Mouse (Mus musculus): ENCODE measurements around the gene Gpr183. TPM values are rescaled to one million over a fixed set of nuclear protein-coding genes. Genes with fewer than 3 reads are reported as not detected.

Gene Gpr183
- polyA plus RNA-seq, 1 experiment, result not detected

GRCm38 (mm10) chr14:121926901-121927300, 38.1 kb downstream of the Gpr183 start:
- WGBS, result 81% methylated on average over 6 of the region's 6 CpGs
- peaks cover 3% of the 10 kb centered on the region; the same call in 1 of the 2 replicates for H3K4me1 ChIP-seq (ENCODE audit: control insufficient read depth, insufficient read depth, low read length)
- no peak overlapping the region for H3K4me3 ChIP-seq (ENCODE audit: insufficient read depth, low read depth, low read length)
- TF ChIP-seq CTCF (IDR thresholded peaks at IDR 0.05; ENCODE audit: insufficient read depth, low read depth, low read length), result no peak
- TF ChIP-seq POLR2A (IDR thresholded peaks at IDR 0.05; ENCODE audit: insufficient read depth, low read depth, low read length), result no peak
- H3K27ac ChIP-seq (ENCODE audit: insufficient read depth, low read depth, low read length), result no peak overlapping the region

- Histone ChIP-seq H3K4me3 (ENCODE audit: insufficient read depth, low read depth, low read length) (no peak overlapping the region), H3K4me1 (ENCODE audit: control insufficient read depth, insufficient read depth, low read length) (peaks cover 8% of the 10 kb centered on the region), H3K27ac (ENCODE audit: insufficient read depth, low read depth, low read length) (no peak overlapping the region)
- 63% methylated on average over 6 of the region's 6 CpGs for WGBS
- TF ChIP-seq POLR2A (IDR thresholded peaks at IDR 0.05; ENCODE audit: insufficient read depth, low read depth, low read length), result no peak
- TF ChIP-seq CTCF (IDR thresholded peaks at IDR 0.05; ENCODE audit: insufficient read depth, low read depth, low read length), result no peak
Observed at GRCm38 (mm10) chr14:121924876-121925275, 40.1 kb downstream of the Gpr183 start.

DNA sequence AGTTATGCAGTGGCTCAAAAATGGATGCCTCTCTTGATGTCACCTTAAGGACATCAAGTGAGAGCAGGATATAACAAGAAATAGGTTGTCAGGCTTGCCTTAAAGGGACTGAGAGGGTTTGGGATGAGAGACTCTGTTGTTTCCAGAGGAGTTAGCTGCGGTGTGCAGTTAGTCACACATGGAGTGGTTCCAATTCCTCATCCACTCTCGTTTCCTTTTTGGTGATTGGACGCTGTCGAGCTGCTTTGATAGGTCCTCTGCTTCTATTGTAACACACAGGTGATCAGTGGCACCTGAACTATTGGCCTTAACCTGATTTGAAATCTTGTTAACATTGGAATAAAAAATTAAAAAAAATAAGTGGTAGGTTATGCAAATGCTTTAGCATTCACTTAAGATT, 42.3 kb downstream of the Gpr183 start:
- Histone ChIP-seq H3K27ac (ENCODE audit: insufficient read depth, low read depth, low read length) (no peak overlapping the region), H3K4me1 (ENCODE audit: control insufficient read depth, insufficient read depth, low read length) (peaks cover 8% of the 10 kb centered on the region), H3K4me3 (ENCODE audit: insufficient read depth, low read depth, low read length) (no peak overlapping the region)
- TF ChIP-seq CTCF (IDR thresholded peaks at IDR 0.05; ENCODE audit: insufficient read depth, low read depth, low read length) (no peak), POLR2A (IDR thresholded peaks at IDR 0.05; ENCODE audit: insufficient read depth, low read depth, low read length) (no peak)
- WGBS, result 49% methylated on average over 4 of the region's 4 CpGs

- Histone ChIP-seq H3K4me3 (ENCODE audit: insufficient read depth, low read depth, low read length) (no peak overlapping the region), H3K4me1 (ENCODE audit: control insufficient read depth, insufficient read depth, low read length) (peaks cover 8% of the 10 kb centered on the region), H3K27ac (ENCODE audit: insufficient read depth, low read depth, low read length) (no peak overlapping the region)
- WGBS, result 81% methylated on average over 4 of the region's 4 CpGs
- TF ChIP-seq POLR2A (IDR thresholded peaks at IDR 0.05; ENCODE audit: insufficient read depth, low read depth, low read length) (no peak), CTCF (IDR thresholded peaks at IDR 0.05; ENCODE audit: insufficient read depth, low read depth, low read length) (no peak)
Observed at GRCm38 (mm10) chr14:121922016-121922415, 43.0 kb downstream of the Gpr183 start.

GRCm38 (mm10) chr14:121920511-121921124, 44.4 kb downstream of the Gpr183 start:
- 70% methylated on average over 12 of the region's 12 CpGs for WGBS
- Histone ChIP-seq H3K27ac (ENCODE audit: insufficient read depth, low read depth, low read length) (no peak overlapping the region), H3K4me1 (ENCODE audit: control insufficient read depth, insufficient read depth, low read length) (peaks cover 8% of the 10 kb centered on the region), H3K4me3 (ENCODE audit: insufficient read depth, low read depth, low read length) (no peak overlapping the region)
- TF ChIP-seq CTCF (IDR thresholded peaks at IDR 0.05; ENCODE audit: insufficient read depth, low read depth, low read length), result no peak
- TF ChIP-seq POLR2A (IDR thresholded peaks at IDR 0.05; ENCODE audit: insufficient read depth, low read depth, low read length), result no peak

DNA sequence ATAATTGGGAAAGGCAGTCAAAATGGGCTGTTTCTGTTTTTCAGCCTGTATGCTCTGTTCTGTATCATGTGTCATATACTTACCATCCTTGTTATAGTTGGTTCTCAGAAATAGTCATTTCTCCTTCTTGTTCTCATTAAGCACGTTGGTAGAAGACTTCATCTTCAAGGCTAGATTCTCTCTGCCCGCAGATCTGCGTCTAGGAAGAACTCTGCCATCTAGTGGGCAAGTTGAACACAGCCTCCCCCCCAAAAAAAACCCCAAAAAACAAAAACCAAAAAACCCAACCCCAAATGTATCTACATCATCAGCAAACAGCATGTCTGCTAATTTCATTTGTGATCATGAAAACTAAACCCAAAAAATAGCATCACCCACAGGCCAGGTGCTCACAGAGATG, 45.2 kb downstream of the Gpr183 start:
- TF ChIP-seq POLR2A (IDR thresholded peaks at IDR 0.05; ENCODE audit: insufficient read depth, low read depth, low read length) (no peak), CTCF (IDR thresholded peaks at IDR 0.05; ENCODE audit: insufficient read depth, low read depth, low read length) (no peak)
- no peak overlapping the region for H3K4me3 ChIP-seq (ENCODE audit: insufficient read depth, low read depth, low read length)
- WGBS, result 6% methylated on average over 3 of the region's 3 CpGs
- H3K27ac ChIP-seq (ENCODE audit: insufficient read depth, low read depth, low read length), result no peak overlapping the region
- H3K4me1 ChIP-seq (ENCODE audit: control insufficient read depth, insufficient read depth, low read length), result peaks cover 8% of the 10 kb centered on the region

GRCm38 (mm10) chr14:121918266-121918665, 46.7 kb downstream of the Gpr183 start:
- 75% methylated on average over 3 of the region's 3 CpGs for WGBS
- TF ChIP-seq POLR2A (IDR thresholded peaks at IDR 0.05; ENCODE audit: insufficient read depth, low read depth, low read length) (no peak), CTCF (IDR thresholded peaks at IDR 0.05; ENCODE audit: insufficient read depth, low read depth, low read length) (no peak)
- Histone ChIP-seq H3K4me3 (ENCODE audit: insufficient read depth, low read depth, low read length) (no peak overlapping the region), H3K27ac (ENCODE audit: insufficient read depth, low read depth, low read length) (no peak overlapping the region), H3K4me1 (ENCODE audit: control insufficient read depth, insufficient read depth, low read length) (peaks cover 5% of the 10 kb centered on the region)

DNA sequence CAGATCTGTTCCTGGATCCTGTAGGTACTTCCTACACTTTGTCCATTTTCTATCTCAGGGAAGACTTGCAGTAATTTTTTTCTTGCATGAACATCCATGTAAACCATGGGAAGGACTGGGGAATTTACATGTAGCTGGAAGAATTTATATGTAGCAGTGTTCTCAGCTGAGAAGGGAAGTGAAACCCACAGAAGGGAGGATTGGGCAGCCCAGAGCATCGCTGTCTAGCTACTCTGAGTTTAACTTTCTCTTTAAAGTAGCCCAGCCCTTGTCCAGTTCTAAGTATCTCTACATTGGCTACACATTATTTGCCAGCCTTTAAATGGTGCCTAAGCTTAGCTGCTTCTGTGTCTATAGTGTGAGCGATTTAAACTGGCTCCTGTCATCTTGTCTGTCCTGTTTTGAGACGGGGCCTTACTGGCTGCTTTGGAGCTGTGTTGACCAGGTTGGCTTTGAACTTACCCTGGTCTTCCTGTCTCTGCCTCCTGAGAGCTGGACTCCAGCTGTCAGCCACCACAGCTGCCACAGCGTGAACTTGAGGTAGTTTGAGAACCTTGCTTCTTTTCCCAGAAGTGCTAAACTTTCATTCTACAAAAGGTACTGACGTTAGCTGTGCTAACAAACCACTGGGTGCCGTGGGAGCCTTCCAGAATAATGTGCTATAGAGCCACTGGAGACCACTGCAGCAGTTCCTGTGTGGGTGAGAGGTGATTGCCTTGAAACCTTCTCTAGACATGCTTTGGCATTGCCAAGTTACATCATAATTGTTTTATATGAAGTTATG, 48.5 kb downstream of the Gpr183 start:
- H3K4me1 ChIP-seq (ENCODE audit: control insufficient read depth, insufficient read depth, low read length), result peaks cover 5% of the 10 kb centered on the region
- 86% methylated on average over 6 of the region's 6 CpGs for WGBS
- no peak for TF ChIP-seq CTCF (IDR thresholded peaks at IDR 0.05; ENCODE audit: insufficient read depth, low read depth, low read length)
- no peak for TF ChIP-seq POLR2A (IDR thresholded peaks at IDR 0.05; ENCODE audit: insufficient read depth, low read depth, low read length)
- H3K27ac ChIP-seq (ENCODE audit: insufficient read depth, low read depth, low read length), result no peak overlapping the region
- no peak overlapping the region for H3K4me3 ChIP-seq (ENCODE audit: insufficient read depth, low read depth, low read length)

DNA sequence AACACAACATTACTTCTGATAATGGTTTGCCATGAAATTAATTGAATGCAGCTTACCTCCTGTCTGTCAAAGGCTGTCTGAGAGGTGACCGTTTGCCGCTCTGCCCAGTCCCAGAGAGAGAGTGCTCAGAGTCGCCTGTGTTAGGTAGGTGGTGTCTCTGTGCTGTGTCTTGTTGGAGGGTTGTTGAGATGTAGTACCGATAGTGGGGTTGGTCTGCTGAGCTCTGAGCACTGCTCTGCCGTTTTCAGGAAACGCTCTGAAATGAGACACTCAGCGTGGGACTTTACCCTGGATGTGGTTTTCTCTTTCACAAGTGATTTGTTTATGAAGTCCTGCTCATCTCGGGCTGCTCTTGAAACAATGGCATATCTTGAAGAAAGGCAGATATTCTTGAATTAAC, 49.4 kb downstream of the Gpr183 start, which contains the start of gene Gpr18:
Gene Gpr18 (minus strand): TSS at position 161 of the 400 bp plus-strand sequence.
- no peak for TF ChIP-seq CTCF (IDR thresholded peaks at IDR 0.05; ENCODE audit: insufficient read depth, low read depth, low read length)
- Histone ChIP-seq H3K4me3 (ENCODE audit: insufficient read depth, low read depth, low read length) (no peak within 1 kb of the TSS), H3K4me1 (ENCODE audit: control insufficient read depth, insufficient read depth, low read length) (peaks cover 3% of the 10 kb centered on the region), H3K27ac (ENCODE audit: insufficient read depth, low read depth, low read length) (no peak within 1 kb of the TSS)
- 85% methylated on average over 8 of the region's 8 CpGs for WGBS
